Mouse (Mus musculus) 416B (cell line): ENCODE data around the gene Bckdhb.

Source experiments
- DNase-seq: peaks from one replicate; pipeline ENCODE4 v3.0.0; 2011; ENCODE audit warnings: low read depth

Gene Bckdhb

GRCm38 (mm10) chr9:84107045-84107813 is 182.3 kb downstream of the Bckdhb start:
- DNase-seq: no peak

- DNase-seq: no peak
These were observed 183.6 kb downstream of the Bckdhb start for GRCm38 (mm10) chr9:84108534-84108933.

- DNase-seq: no peak
These were observed 185.0 kb downstream of the Bckdhb start for GRCm38 (mm10) chr9:84109777-84110478.

GRCm38 (mm10) chr9:84110616-84111015 is 185.7 kb downstream of the Bckdhb start:
- DNase-seq: no peak

- DNase-seq: no peak
These were observed 187.4 kb downstream of the Bckdhb start for GRCm38 (mm10) chr9:84112319-84112718.

GRCm38 (mm10) chr9:84112842-84113568 is 188.1 kb downstream of the Bckdhb start:
- peak; percentile 63 for DNase-seq

- DNase-seq: no peak
These were observed 189.3 kb downstream of the Bckdhb start for GRCm38 (mm10) chr9:84114254-84114653.

GRCm38 (mm10) chr9:84117337-84117736 is 192.4 kb downstream of the Bckdhb start:
- DNase-seq: no peak

GRCm38 (mm10) chr9:84124996-84125395 is 200.1 kb downstream of the Bckdhb start:
- DNase-seq: no peak

GRCm38 (mm10) chr9:84130338-84130737 is 205.4 kb downstream of the Bckdhb start:
- no peak for DNase-seq

- no peak for DNase-seq
These were observed 210.1 kb downstream of the Bckdhb start for GRCm38 (mm10) chr9:84135062-84135461.

- no peak for DNase-seq
These were observed 212.2 kb downstream of the Bckdhb start for GRCm38 (mm10) chr9:84137192-84137591.

- DNase-seq: no peak
These were observed 223.2 kb downstream of the Bckdhb start for GRCm38 (mm10) chr9:84148124-84148523.
